Mouse (Mus musculus): ENCODE data around the gene Pip4k2b. TPM values are rescaled to one million over a fixed set of nuclear protein-coding genes. Genes with fewer than 3 reads are reported as not detected.

Gene Pip4k2b
- polyA plus RNA-seq, 1 experiment from 2014 or later: 2.5 TPM

- Histone ChIP-seq H3K4me1 (ENCODE audit: control insufficient read depth, insufficient read depth, low read length) (peaks cover 25% of the 10 kb centered on the region), H3K27me3 (ENCODE audit: control insufficient read depth, insufficient read depth, low read length) (no peaks in the 10 kb centered on the region), H3K27ac (ENCODE audit: low read length) (no peak overlapping the region), H3K4me3 (ENCODE audit: low read depth, low read length) (no peak overlapping the region), H3K4me2 (replicated peaks; ENCODE audit: low read depth, low read length) (no peak overlapping the region), H3K36me3 (ENCODE audit: control insufficient read depth, insufficient read depth, low read length) (peaks cover 53% of the 10 kb centered on the region), H3K9ac (replicated peaks; ENCODE audit: low read depth, low read length) (no peak overlapping the region), H3K9me3 (ENCODE audit: control insufficient read depth, low read depth, low read length) (no peaks in the 10 kb centered on the region)
- WGBS: 86% methylated on average over 15 of the region's 15 CpGs
- no peak for ATAC-seq (ENCODE audit: insufficient number of reproducible peaks, insufficient read depth, low FRiP score, low read depth)
Observed at GRCm38 (mm10) chr11:97666794-97667193, 77.7 kb downstream of the Pip4k2b start.

GRCm38 (mm10) chr11:97666221-97666620 lies 78.3 kb downstream of the Pip4k2b start:
- H3K4me2 ChIP-seq (replicated peaks; ENCODE audit: low read depth, low read length): no peak overlapping the region
- no peaks in the 10 kb centered on the region for H3K27me3 ChIP-seq (ENCODE audit: control insufficient read depth, insufficient read depth, low read length)
- H3K36me3 ChIP-seq (ENCODE audit: control insufficient read depth, insufficient read depth, low read length): peaks cover 49% of the 10 kb centered on the region
- no peak overlapping the region; the same call in 1 of the 2 replicates for H3K27ac ChIP-seq (ENCODE audit: low read length)
- peaks cover 31% of the 10 kb centered on the region for H3K4me1 ChIP-seq (ENCODE audit: control insufficient read depth, insufficient read depth, low read length)
- no peaks in the 10 kb centered on the region for H3K9me3 ChIP-seq (ENCODE audit: control insufficient read depth, low read depth, low read length)
- ATAC-seq (ENCODE audit: insufficient number of reproducible peaks, insufficient read depth, low FRiP score, low read depth): no peak
- no peak overlapping the region for H3K9ac ChIP-seq (replicated peaks; ENCODE audit: low read depth, low read length)
- 91% methylated on average over 7 of the region's 7 CpGs for WGBS
- H3K4me3 ChIP-seq (ENCODE audit: low read depth, low read length): no peak overlapping the region

GRCm38 (mm10) chr11:97665431-97665830 lies 79.1 kb downstream of the Pip4k2b start:
- Histone ChIP-seq H3K9ac (replicated peaks; ENCODE audit: low read depth, low read length) (no peak overlapping the region), H3K27me3 (ENCODE audit: control insufficient read depth, insufficient read depth, low read length) (no peaks in the 10 kb centered on the region), H3K4me3 (ENCODE audit: low read depth, low read length) (no peak overlapping the region), H3K36me3 (ENCODE audit: control insufficient read depth, insufficient read depth, low read length) (peaks cover 43% of the 10 kb centered on the region), H3K4me1 (ENCODE audit: control insufficient read depth, insufficient read depth, low read length) (peaks cover 38% of the 10 kb centered on the region), H3K4me2 (replicated peaks; ENCODE audit: low read depth, low read length) (no peak overlapping the region), H3K9me3 (ENCODE audit: control insufficient read depth, low read depth, low read length) (no peaks in the 10 kb centered on the region), H3K27ac (ENCODE audit: low read length) (no peak overlapping the region)
- WGBS: 94% methylated on average over 13 of the region's 13 CpGs
- ATAC-seq (ENCODE audit: insufficient number of reproducible peaks, insufficient read depth, low FRiP score, low read depth): no peak

Small RNA genes lying within 50 kb of the gene (microRNA-seq; reads per million reads assigned to microRNA genes)
- gene Mir6927 (not detected), gene Mir8102 (not detected)

Other genes starting within 250 kb of the Pip4k2b start
- gene 4933428G20Rik, start 244.4 kb downstream of the Pip4k2b start, polyA plus RNA-seq (2014; fragmentation: Nextera tagmentation; extraction: Ambion mirVana): 0.35 TPM in 1 of 2 replicates, not detected in the other
- gene Srcin1, start 168.5 kb downstream of the Pip4k2b start, polyA plus RNA-seq (2014; fragmentation: Nextera tagmentation; extraction: Ambion mirVana): 0.49 and 0.64 TPM in 2 replicates
- 2.7 and 3.6 TPM in 2 replicates for gene Epop, start 115.0 kb downstream of the Pip4k2b start, polyA plus RNA-seq (2014; fragmentation: Nextera tagmentation; extraction: Ambion mirVana)
- gene Mllt6, start 81.3 kb downstream of the Pip4k2b start, polyA plus RNA-seq (2014; fragmentation: Nextera tagmentation; extraction: Ambion mirVana): 4.3 and 4.5 TPM in 2 replicates
- 20.8 and 21.9 TPM in 2 replicates for gene Cisd3, start 58.9 kb downstream of the Pip4k2b start, polyA plus RNA-seq (2014; fragmentation: Nextera tagmentation; extraction: Ambion mirVana)
- gene Pcgf2, start 44.2 kb downstream of the Pip4k2b start, polyA plus RNA-seq (2014; fragmentation: Nextera tagmentation; extraction: Ambion mirVana): 18.2 and 20.6 TPM in 2 replicates
- 429 and 454 TPM in 2 replicates for gene Psmb3, start 41.3 kb downstream of the Pip4k2b start, polyA plus RNA-seq (2014; fragmentation: Nextera tagmentation; extraction: Ambion mirVana)
- gene Cwc25, start 21.9 kb upstream of the Pip4k2b start, polyA plus RNA-seq (2014; fragmentation: Nextera tagmentation; extraction: Ambion mirVana): 14.2 and 16.8 TPM in 2 replicates
- 0.43 and 0.59 TPM in 2 replicates for gene 1700001P01Rik, start 31.2 kb upstream of the Pip4k2b start, polyA plus RNA-seq (2014; fragmentation: Nextera tagmentation; extraction: Ambion mirVana)
- 774 and 780 TPM in 2 replicates for gene Rpl23, start 37.7 kb upstream of the Pip4k2b start, polyA plus RNA-seq (2014; fragmentation: Nextera tagmentation; extraction: Ambion mirVana)
- gene Lasp1, start 54.3 kb upstream of the Pip4k2b start, polyA plus RNA-seq (2014; fragmentation: Nextera tagmentation; extraction: Ambion mirVana): 73.2 and 82.0 TPM in 2 replicates
- 6.4 and 8.3 TPM in 2 replicates for gene B230217C12Rik, start 96.1 kb upstream of the Pip4k2b start, polyA plus RNA-seq (2014; fragmentation: Nextera tagmentation; extraction: Ambion mirVana)
- 0.29 and 0.56 TPM in 2 replicates for gene Fbxo47, start 139.4 kb upstream of the Pip4k2b start, polyA plus RNA-seq (2014; fragmentation: Nextera tagmentation; extraction: Ambion mirVana)
- 0.38 and 0.56 TPM in 2 replicates for gene Plxdc1, start 241.7 kb upstream of the Pip4k2b start, polyA plus RNA-seq (2014; fragmentation: Nextera tagmentation; extraction: Ambion mirVana)

All from stomach, embryonic 14.5 days (tissue).